Mouse (Mus musculus) sigmoid colon, adult 10 weeks (tissue): ENCODE results near the gene Rasal3. TPM values are rescaled to one million over a fixed set of nuclear protein-coding genes. Genes with fewer than 3 reads are reported as not detected.

Source experiments
- polyA plus RNA-seq: library from polyadenylated mRNA; stranded (reverse); fragments of 350-450 nt; fragmentation: Illumina TruSeq; extraction: RNeasy Lipid Tissue Mini Kit (QIAGEN cat#74804); gene quantifications from one replicate; pipeline ENCODE4 v1.2.3, GENCODE M21; 2014; ENCODE audit warnings: low read depth, low replicate concordance

The Rasal3 gene
- polyA plus RNA-seq, result 1.4 TPM

GRCm38 (mm10) chr17:32403417-32403816, at the start of gene Rasal3:
TSS of gene Rasal3 (minus strand) at chr17:32403583.

GRCm38 (mm10) chr17:32452482-32452881, 49.1 kb upstream of the Rasal3 start, which contains the start of gene Cyp4f39:
TSS of gene Cyp4f39 (plus strand) at chr17:32452723.

DNA sequence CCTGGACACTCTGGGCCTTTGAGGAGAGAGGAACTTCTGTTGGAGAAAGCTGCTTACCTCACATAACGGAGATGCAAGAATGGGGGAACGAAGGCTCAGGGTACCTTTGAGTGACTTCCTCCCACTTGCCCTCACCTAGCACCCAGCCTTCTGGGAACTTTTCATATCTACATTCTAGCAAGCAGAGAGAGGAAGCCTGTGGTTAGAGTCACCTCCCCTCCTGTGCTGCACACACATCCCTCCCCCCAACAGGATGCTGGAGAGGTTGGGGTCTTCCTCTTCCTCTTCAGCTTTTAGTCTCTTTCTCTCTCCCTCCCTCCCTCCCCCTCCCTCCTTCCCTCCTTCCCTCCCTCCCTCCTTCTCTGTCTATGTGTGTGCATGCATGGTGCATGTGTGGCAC, 20.7 kb upstream of the Rasal3 start, which contains the start of gene Pglyrp2:
TSS of gene Pglyrp2 (minus strand) at position 134 of the 400 bp plus-strand sequence.

GRCm38 (mm10) chr17:32389101-32389659, 14.2 kb downstream of the Rasal3 start, which contains the start of gene Wiz:
TSS of gene Wiz (minus strand) at chr17:32389439.

GRCm38 (mm10) chr17:32350382-32350983, 52.9 kb downstream of the Rasal3 start, which contains the start of gene Akap8l:
TSS of gene Akap8l (minus strand) at chr17:32350607.

Other genes starting within 250 kb of the Rasal3 start
- gene Notch3, start 236.7 kb downstream of the Rasal3 start, polyA plus RNA-seq, result 0.44 TPM
- gene Ephx3, start 214.0 kb downstream of the Rasal3 start, polyA plus RNA-seq, result 0.35 TPM
- 28.5 TPM for gene Brd4, start 118.9 kb downstream of the Rasal3 start, polyA plus RNA-seq
- gene Akap8, start 82.3 kb downstream of the Rasal3 start, polyA plus RNA-seq, result 127 TPM
- gene Akap8l, start 53.0 kb downstream of the Rasal3 start, polyA plus RNA-seq, result 23.2 TPM
- gene Wiz, start 14.1 kb downstream of the Rasal3 start, polyA plus RNA-seq, result 3.1 TPM
- gene Pglyrp2, start 20.6 kb upstream of the Rasal3 start, polyA plus RNA-seq, result 0.76 TPM
- gene Cyp4f39, start 49.1 kb upstream of the Rasal3 start, polyA plus RNA-seq, result not detected
- 1.6 TPM for gene Cyp4f17, start 102.5 kb upstream of the Rasal3 start, polyA plus RNA-seq
- 39.0 TPM for gene Cyp4f16, start 133.0 kb upstream of the Rasal3 start, polyA plus RNA-seq
- not detected for gene Cyp4f37, start 217.7 kb upstream of the Rasal3 start, polyA plus RNA-seq